Mouse (Mus musculus): ENCODE results near the gene Wdr48.

DNA sequence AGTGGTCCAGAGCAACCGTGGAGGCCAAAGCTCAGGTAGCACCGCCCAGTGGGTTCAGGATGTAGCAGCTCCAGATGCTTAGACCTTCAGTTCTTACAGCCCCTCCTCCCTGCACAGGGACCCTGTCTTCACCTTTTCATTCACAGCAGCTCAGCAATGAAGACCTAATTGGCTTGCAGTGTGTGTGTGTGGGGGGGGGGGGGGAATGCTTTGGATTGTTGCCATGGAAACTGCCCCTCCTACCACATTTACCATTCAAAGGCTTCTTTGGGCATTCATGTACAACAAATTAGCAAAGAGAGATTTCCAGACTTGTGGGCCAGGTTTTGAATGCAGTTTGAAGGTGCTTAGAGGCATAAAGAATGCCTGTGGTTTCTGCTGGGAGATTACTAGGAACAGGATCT is 5.8 kb upstream of the Wdr48 start:
- no peak for TF ChIP-seq CTCF (IDR thresholded peaks at IDR 0.05; ENCODE audit: control insufficient read depth, insufficient read depth, insufficient read length)
- no peak for TF ChIP-seq MAX (IDR thresholded peaks at IDR 0.05)
- TF ChIP-seq USF1 (IDR thresholded peaks at IDR 0.05; ENCODE audit: low read depth): no peak
- no peak for TF ChIP-seq MYOD1 (IDR thresholded peaks at IDR 0.05; ENCODE audit: control insufficient read depth, insufficient read length, low read depth)
- TF ChIP-seq CEBPB (IDR thresholded peaks at IDR 0.05; ENCODE audit: low read depth): no peak
- no peak for TF ChIP-seq MYOG (IDR thresholded peaks at IDR 0.05; ENCODE audit: control insufficient read depth, extremely low read depth, insufficient read length)
- no peak for TF ChIP-seq FOSL1 (IDR thresholded peaks at IDR 0.05; ENCODE audit: insufficient read depth, low read length, poor library complexity, severe bottlenecking)

All from C2C12 (cell line).